Mouse (Mus musculus): Measurements from ENCODE around the gene Pitx3.
"Not testable (repeated sequence)": the region's sequence is repeated elsewhere in the genome, so short reads cannot be mapped to it uniquely, and the experiment has no call there.

The Pitx3 gene

GRCm38 (mm10) chr19:46147511-46148371 is at the start of gene Pitx3:
Pitx3 (minus strand) TSS chr19:46148326.
- DNase-seq (ENCODE audit: low read depth, low spot score): no peak

- no peak for DNase-seq (ENCODE audit: low read depth, low spot score)
Measured at GRCm38 (mm10) chr19:46187203-46187602, 39.1 kb upstream of the Pitx3 start.

- DNase-seq (ENCODE audit: low read depth, low spot score): no peak
Measured at GRCm38 (mm10) chr19:46186611-46187010, 38.5 kb upstream of the Pitx3 start.

GRCm38 (mm10) chr19:46182241-46182640 is 34.1 kb upstream of the Pitx3 start:
- DNase-seq (ENCODE audit: low read depth, low spot score): no peak

GRCm38 (mm10) chr19:46180274-46180673 is 32.1 kb upstream of the Pitx3 start:
- no peak for DNase-seq (ENCODE audit: low read depth, low spot score)

- DNase-seq (ENCODE audit: low read depth, low spot score): no peak
Measured at GRCm38 (mm10) chr19:46177046-46177445, 28.9 kb upstream of the Pitx3 start.

GRCm38 (mm10) chr19:46175173-46175572 is 27.0 kb upstream of the Pitx3 start:
- DNase-seq (ENCODE audit: low read depth, low spot score): no peak

GRCm38 (mm10) chr19:46172541-46172940 is 24.4 kb upstream of the Pitx3 start:
- no peak for DNase-seq (ENCODE audit: low read depth, low spot score)

GRCm38 (mm10) chr19:46169913-46170312 is 21.8 kb upstream of the Pitx3 start:
- DNase-seq (ENCODE audit: low read depth, low spot score): no peak

GRCm38 (mm10) chr19:46169396-46169795 is 21.3 kb upstream of the Pitx3 start:
- no peak for DNase-seq (ENCODE audit: low read depth, low spot score)

- DNase-seq (ENCODE audit: low read depth, low spot score): not testable (repeated sequence)
Measured at GRCm38 (mm10) chr19:46167169-46167568, 19.0 kb upstream of the Pitx3 start.

GRCm38 (mm10) chr19:46165950-46166349 is 17.8 kb upstream of the Pitx3 start:
- DNase-seq (ENCODE audit: low read depth, low spot score): no peak

GRCm38 (mm10) chr19:46152127-46152803 is 4.1 kb upstream of the Pitx3 start, which contains the start of gene Gbf1:
Gbf1 (plus strand) TSS chr19:46152509.
- peak; percentile 98 for DNase-seq (ENCODE audit: low read depth, low spot score)

GRCm38 (mm10) chr19:46149091-46149490 is 965 bp upstream of the Pitx3 start:
- no peak for DNase-seq (ENCODE audit: low read depth, low spot score)

- peak; percentile 33 for DNase-seq (ENCODE audit: low read depth, low spot score)
Measured at GRCm38 (mm10) chr19:46148372-46148760, 240 bp upstream of the Pitx3 start.

- DNase-seq (ENCODE audit: low read depth, low spot score): no peak
Measured at GRCm38 (mm10) chr19:46141091-46141490, 7.0 kb downstream of the Pitx3 start.

- DNase-seq (ENCODE audit: low read depth, low spot score): no peak
Measured at GRCm38 (mm10) chr19:46140324-46140723, 7.8 kb downstream of the Pitx3 start.

- DNase-seq (ENCODE audit: low read depth, low spot score): peak; percentile 35
Measured at GRCm38 (mm10) chr19:46136639-46137580, 11.2 kb downstream of the Pitx3 start.

- no peak for DNase-seq (ENCODE audit: low read depth, low spot score)
Measured at GRCm38 (mm10) chr19:46135789-46136638, 12.1 kb downstream of the Pitx3 start.

GRCm38 (mm10) chr19:46135297-46135696 is 12.8 kb downstream of the Pitx3 start:
- DNase-seq (ENCODE audit: low read depth, low spot score): peak; percentile 81

- DNase-seq (ENCODE audit: low read depth, low spot score): no peak
Measured at GRCm38 (mm10) chr19:46132577-46132976, 15.5 kb downstream of the Pitx3 start.
